Mouse (Mus musculus): ENCODE data around the gene Zc3h6. TPM values are rescaled to one million over a fixed set of nuclear protein-coding genes. Genes with fewer than 3 reads are reported as not detected.
A peak's percentile ranks its signal among the peaks of the same experiment; 100 is the strongest.

Zc3h6 gene
- polyA plus RNA-seq (2011; ENCODE audit: insufficient read length, low read depth, missing spikeins) = 4.9 and 6.2 TPM in 2 replicates

- Histone ChIP-seq H3K27ac (ENCODE audit: insufficient read depth, low read length) (peak within 1 kb of the TSS; percentile 98), H3K4me3 (ENCODE audit: insufficient read depth, low read length) (peak within 1 kb of the TSS; percentile 91), H3K4me1 (ENCODE audit: control insufficient read depth, insufficient read depth, low read length) (no peaks in the 10 kb centered on the region)
- peak; percentile 96 for TF ChIP-seq POLR2A (IDR thresholded peaks at IDR 0.05; ENCODE audit: low read depth, low read length)
- no peak for TF ChIP-seq CTCF (IDR thresholded peaks at IDR 0.05; ENCODE audit: borderline replicate concordance, insufficient read depth, low read length)
These were observed at the start of gene Zc3h6 for GRCm38 (mm10) chr2:128966641-128967580. Gene Zc3h6, plus strand, starts transcription at chr2:128967402.

- no peak overlapping the region for H3K4me3 ChIP-seq (ENCODE audit: insufficient read depth, low read length)
- no peak overlapping the region for H3K27ac ChIP-seq (ENCODE audit: insufficient read depth, low read length)
- H3K4me1 ChIP-seq (ENCODE audit: control insufficient read depth, insufficient read depth, low read length) = no peaks in the 10 kb centered on the region
- TF ChIP-seq CTCF (IDR thresholded peaks at IDR 0.05; ENCODE audit: borderline replicate concordance, insufficient read depth, low read length) (no peak), POLR2A (IDR thresholded peaks at IDR 0.05; ENCODE audit: low read depth, low read length) (no peak)
These were observed 42.4 kb upstream of the Zc3h6 start for GRCm38 (mm10) chr2:128924799-128925198.

DNA sequence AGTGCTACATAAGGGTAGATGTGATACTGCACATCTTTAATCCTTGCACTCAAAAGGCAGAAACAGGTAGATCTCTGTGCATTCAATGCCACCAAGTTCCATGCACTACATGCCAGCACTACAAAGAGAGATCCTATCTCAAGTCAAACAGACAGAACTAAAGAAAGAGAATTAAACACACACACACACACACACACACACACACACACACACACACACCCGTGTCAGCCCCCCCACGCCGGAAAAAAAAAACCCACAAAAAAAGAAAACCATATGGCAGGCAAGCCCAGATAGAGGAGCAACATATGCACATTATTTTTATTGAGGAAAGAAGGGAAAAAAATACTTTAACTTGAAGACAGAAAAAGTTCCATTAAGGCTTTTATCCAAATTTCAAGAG is 38.8 kb upstream of the Zc3h6 start:
- no peaks in the 10 kb centered on the region for H3K4me1 ChIP-seq (ENCODE audit: control insufficient read depth, insufficient read depth, low read length)
- H3K27ac ChIP-seq (ENCODE audit: insufficient read depth, low read length) = no peak overlapping the region
- H3K4me3 ChIP-seq (ENCODE audit: insufficient read depth, low read length) = no peak overlapping the region
- TF ChIP-seq POLR2A (IDR thresholded peaks at IDR 0.05; ENCODE audit: low read depth, low read length) = no peak
- TF ChIP-seq CTCF (IDR thresholded peaks at IDR 0.05; ENCODE audit: borderline replicate concordance, insufficient read depth, low read length) = no peak

DNA sequence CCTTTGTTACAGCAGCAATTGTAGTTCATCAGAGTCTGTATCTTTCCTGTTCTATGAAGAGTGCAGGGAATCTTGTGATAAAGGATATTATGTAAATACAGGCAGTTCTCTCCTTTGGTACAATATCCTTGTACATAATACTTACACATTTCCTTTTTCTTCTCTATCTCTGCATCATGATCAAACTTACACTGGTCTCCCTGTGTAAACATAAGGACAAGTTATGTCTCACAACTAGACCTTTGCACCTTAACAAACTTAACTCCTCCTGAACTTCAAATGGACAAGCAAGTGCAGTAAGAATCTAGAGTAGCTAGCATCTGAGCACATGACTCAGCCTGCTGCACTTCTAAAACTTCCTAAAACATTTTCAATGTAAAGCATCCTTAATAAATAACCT is 36.5 kb upstream of the Zc3h6 start:
- Histone ChIP-seq H3K4me3 (ENCODE audit: insufficient read depth, low read length) (no peak overlapping the region), H3K4me1 (ENCODE audit: control insufficient read depth, insufficient read depth, low read length) (no peaks in the 10 kb centered on the region), H3K27ac (ENCODE audit: insufficient read depth, low read length) (no peak overlapping the region)
- TF ChIP-seq CTCF (IDR thresholded peaks at IDR 0.05; ENCODE audit: borderline replicate concordance, insufficient read depth, low read length) (no peak), POLR2A (IDR thresholded peaks at IDR 0.05; ENCODE audit: low read depth, low read length) (no peak)

- Histone ChIP-seq H3K4me1 (ENCODE audit: control insufficient read depth, insufficient read depth, low read length) (no peaks in the 10 kb centered on the region), H3K27ac (ENCODE audit: insufficient read depth, low read length) (no peak overlapping the region), H3K4me3 (ENCODE audit: insufficient read depth, low read length) (no peak overlapping the region)
- TF ChIP-seq POLR2A (IDR thresholded peaks at IDR 0.05; ENCODE audit: low read depth, low read length) = no peak
- no peak for TF ChIP-seq CTCF (IDR thresholded peaks at IDR 0.05; ENCODE audit: borderline replicate concordance, insufficient read depth, low read length)
These were observed 30.9 kb upstream of the Zc3h6 start for GRCm38 (mm10) chr2:128936256-128936655.

GRCm38 (mm10) chr2:128943538-128944528 is 23.4 kb upstream of the Zc3h6 start, which contains the start of gene Zc3h8:
Gene Zc3h8, minus strand, starts transcription at chr2:128944077.
- peak within 1 kb of the TSS; percentile 58 for H3K27ac ChIP-seq (ENCODE audit: insufficient read depth, low read length)
- H3K4me1 ChIP-seq (ENCODE audit: control insufficient read depth, insufficient read depth, low read length) = no peaks in the 10 kb centered on the region
- peak within 1 kb of the TSS; percentile 76 for H3K4me3 ChIP-seq (ENCODE audit: insufficient read depth, low read length)
- peak; percentile 88 for TF ChIP-seq POLR2A (IDR thresholded peaks at IDR 0.05; ENCODE audit: low read depth, low read length)
- TF ChIP-seq CTCF (IDR thresholded peaks at IDR 0.05; ENCODE audit: borderline replicate concordance, insufficient read depth, low read length) = no peak

DNA sequence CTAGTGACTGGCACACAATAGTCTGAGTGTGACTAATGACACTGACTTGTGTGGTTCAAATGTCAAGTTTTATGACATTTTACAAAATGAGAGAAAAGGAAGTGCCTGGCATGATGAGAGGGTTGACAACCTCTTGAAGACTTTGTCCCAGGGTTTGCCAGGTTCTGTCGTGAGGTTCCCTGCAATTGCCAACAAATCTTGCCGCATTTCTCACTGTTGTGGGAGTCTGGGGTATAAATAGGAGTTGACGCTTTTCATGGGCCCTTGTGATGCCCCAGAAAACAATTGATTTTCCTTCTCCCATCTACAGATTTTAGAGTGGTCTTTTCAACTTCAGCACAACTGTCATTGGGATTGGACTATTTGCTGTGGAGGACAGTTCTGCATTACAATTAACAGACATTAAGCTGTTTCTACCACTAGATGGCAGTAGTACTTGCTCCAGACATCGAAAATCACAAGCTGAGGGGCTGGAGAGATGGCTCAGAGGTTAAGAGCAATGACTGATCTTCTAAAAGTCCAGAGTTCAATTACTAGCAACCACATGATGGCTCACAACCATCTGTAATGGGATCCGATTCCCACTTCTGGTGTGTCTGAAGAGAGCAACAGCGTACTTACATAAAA is 19.1 kb upstream of the Zc3h6 start:
- Histone ChIP-seq H3K4me1 (ENCODE audit: control insufficient read depth, insufficient read depth, low read length) (no peaks in the 10 kb centered on the region), H3K4me3 (ENCODE audit: insufficient read depth, low read length) (no peak overlapping the region), H3K27ac (ENCODE audit: insufficient read depth, low read length) (no peak overlapping the region)
- TF ChIP-seq POLR2A (IDR thresholded peaks at IDR 0.05; ENCODE audit: low read depth, low read length) (no peak), CTCF (IDR thresholded peaks at IDR 0.05; ENCODE audit: borderline replicate concordance, insufficient read depth, low read length) (0 out of 2 replicates have a peak, but pooled peaks have one; percentile 2)

GRCm38 (mm10) chr2:128954186-128954585 is 13.0 kb upstream of the Zc3h6 start:
- TF ChIP-seq POLR2A (IDR thresholded peaks at IDR 0.05; ENCODE audit: low read depth, low read length) = no peak
- no peak for TF ChIP-seq CTCF (IDR thresholded peaks at IDR 0.05; ENCODE audit: borderline replicate concordance, insufficient read depth, low read length)
- Histone ChIP-seq H3K4me1 (ENCODE audit: control insufficient read depth, insufficient read depth, low read length) (no peaks in the 10 kb centered on the region), H3K27ac (ENCODE audit: insufficient read depth, low read length) (no peak overlapping the region), H3K4me3 (ENCODE audit: insufficient read depth, low read length) (no peak overlapping the region)

All from embryonic fibroblast, embryonic 13.5 days (primary cell).